Mouse (Mus musculus) adrenal gland, adult 18-20 months (tissue): ENCODE results near the gene Plg. TPM values are rescaled to one million over a fixed set of nuclear protein-coding genes. Genes with fewer than 3 reads are reported as not detected.

ENCODE experiments used
- DNase-seq, 2 experiments: peaks; one replicate each; pipeline ENCODE4 v3.0.0; 2021 to 2022; ENCODE audit warnings: low spot score in 2 of 2
- total RNA-seq, 2 experiments: library from RNA; stranded (reverse); gene quantifications; 1 replicate in 1 of 2; 2 replicates in 1 of 2; pipeline ENCODE4 v1.2.3; 2021

Plg gene
- total RNA-seq, 2 experiments from 2014 or later = 0.36 TPM; not detected in 1

DNA sequence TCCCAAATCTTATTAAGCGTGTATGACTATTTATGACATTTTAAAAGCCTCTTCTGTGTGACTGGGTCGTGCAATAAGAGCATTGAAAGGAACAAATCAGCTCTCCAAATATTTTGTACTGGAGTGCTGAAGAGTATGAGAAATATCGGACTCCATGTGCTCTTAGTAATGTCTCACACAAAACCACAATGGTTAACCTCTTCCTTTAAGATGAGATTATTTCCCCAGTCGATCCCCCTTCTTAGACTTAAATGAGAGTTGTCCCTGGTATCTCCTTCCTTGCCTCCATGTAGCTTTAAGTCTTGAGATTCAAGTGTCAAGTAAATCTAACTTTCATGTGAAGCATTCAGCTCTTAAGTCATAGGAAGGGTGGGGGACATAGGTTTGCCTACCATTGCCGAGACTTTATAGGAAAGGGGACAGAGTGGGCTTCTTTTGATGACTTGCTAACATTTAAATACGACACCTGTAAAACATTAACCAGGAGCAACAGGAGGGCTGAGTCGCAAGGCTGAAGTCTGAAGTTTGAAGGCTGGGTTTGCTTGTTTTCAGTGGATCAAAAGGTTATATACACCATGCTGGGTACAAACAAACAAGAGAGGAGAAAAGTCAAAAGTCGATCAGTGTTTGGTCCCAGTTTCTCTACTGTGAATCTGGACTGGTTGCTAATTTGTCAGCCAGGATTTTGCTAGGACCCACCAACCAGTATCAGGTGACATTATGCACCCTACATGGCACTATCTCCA, 6.8 kb downstream of the Plg start:
- DNase-seq = no peak

DNA sequence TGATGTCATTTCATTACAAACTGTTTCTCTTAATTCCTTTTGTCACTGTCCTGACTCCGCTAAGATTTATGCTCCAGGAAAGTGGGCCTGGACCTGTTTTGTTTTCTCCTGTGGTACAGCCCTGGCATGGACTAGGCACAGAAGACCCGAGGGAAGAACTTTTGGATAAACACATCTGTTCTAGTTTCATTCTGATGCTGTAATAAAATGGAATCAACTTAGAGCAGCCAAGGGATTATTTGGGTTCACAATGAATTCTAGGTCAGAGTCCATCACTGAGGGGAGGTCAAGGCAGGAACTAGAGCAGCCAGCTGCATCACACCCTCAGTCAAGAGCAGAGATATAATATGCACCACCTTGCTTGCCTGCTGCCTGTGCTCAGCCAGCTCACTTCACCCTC, 9.4 kb downstream of the Plg start:
- DNase-seq = no peak

DNA sequence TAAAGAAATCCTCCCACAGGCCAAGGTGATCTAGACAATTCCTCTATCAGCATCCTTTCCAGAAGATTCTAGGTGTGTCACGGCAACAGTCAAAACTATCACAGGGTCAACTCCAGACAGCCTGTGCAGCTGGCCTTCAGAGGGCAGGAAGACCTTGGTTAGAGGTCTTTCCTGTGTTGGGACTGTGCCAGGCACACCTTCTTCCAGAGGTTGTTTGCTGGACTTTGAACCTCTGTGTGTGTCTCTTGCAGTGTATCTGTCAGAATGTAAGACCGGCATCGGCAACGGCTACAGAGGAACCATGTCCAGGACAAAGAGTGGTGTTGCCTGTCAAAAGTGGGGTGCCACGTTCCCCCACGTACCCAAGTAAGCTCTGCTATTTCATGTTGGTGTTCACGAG, 9.8 kb downstream of the Plg start:
- no peak for DNase-seq

DNA sequence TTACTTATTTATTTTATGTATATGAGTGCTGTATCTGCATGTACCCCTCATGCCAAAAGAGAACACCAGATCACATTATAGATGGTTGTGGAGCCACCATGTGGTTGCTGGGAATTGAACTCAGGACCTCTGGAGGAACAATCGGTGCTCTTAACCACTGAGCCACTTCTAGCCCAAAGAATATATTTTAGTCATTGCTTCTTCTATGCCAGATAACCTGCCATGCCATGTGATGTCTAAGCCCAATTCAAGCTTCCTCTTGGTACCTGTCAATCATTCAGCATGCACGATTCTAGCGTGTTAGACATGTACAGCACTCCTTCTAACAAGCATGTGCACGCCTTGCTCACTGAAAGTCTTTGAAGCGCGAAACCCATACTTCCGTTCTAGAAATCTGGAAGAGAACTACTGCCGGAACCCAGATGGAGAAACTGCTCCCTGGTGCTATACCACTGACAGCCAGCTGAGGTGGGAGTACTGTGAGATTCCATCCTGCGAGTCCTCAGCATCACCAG, 17.8 kb downstream of the Plg start:
- DNase-seq = no peak

DNA sequence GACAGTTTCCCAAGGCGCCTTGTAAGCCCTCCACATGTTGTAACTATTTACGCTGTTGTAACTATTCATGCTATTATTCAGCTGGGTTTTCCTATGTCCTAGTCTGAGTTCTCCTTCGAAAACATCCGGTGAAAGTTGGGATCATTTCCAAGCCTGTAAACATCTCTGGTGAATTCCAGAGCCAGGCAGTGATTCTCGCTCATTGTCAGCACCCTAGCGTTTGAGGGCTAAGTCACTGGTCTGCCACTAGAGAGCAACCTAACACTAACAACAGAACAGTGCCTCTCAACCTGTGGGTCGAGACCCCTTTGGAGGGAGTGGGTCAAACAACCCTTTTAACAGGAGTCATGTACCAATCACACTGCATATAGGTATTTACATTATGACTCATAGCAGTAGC, 25.0 kb downstream of the Plg start:
- DNase-seq = no peak

DNA sequence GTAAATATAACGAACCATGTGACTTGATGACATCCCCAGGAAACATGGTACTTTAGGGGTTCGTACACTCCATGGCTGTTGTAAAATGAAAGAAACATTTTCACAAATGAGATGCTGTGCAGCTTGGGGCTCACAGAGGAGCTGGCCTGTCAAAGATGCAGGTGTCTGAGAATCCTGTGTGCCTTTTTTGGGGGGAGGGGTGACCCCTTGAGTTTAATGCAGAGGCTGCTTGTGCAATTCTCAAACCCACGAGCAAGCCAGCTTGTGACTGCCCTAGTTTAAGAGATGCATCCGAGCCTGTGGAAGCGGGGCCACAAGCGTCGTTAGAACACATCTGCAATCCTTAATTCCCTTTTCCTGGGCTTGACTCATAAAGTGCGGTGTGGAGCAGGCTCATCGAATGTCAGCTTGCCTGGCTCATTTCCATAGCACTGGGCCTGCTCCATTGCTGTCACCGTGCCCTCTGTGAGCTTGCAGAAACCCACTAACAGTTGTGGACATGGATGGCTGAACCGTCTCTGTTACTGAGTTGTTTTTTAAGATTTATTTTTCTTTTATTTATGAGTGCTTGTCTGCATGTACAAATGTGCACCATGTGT, 31.0 kb downstream of the Plg start:
- DNase-seq = no peak

DNA sequence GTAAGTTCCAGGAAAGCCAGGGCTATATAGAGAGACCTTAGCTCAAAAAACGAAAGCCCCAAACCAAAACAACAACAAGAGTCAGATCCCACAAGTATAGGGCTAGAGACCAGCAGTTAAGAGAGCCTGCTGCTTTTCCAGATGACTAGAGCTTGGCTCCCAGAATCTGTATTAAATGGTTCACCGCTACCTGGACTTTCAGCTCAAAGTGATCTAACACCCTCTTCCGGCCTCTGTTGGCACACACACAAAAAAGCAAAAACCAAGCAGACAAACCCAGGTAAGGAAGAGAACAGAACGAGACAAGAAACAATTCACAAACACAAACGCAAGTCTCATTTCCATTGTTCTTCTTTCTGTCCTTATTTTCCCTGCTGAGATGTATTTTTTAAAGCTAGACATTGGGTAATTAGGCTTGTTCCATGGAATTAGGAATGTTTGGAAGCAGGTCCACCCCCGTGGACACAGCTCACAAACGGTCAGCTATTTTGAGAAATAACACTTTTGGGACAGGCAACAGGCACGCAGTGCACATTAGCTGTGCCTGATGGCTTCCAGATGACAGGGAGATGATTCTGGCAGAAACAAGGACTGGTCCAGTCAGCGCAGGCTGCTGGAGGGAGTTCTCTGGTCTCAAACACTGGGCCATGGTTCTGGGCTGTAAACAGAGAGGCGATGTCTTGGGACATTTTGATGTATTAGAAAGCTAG, 33.9 kb downstream of the Plg start:
- DNase-seq = no peak

DNA sequence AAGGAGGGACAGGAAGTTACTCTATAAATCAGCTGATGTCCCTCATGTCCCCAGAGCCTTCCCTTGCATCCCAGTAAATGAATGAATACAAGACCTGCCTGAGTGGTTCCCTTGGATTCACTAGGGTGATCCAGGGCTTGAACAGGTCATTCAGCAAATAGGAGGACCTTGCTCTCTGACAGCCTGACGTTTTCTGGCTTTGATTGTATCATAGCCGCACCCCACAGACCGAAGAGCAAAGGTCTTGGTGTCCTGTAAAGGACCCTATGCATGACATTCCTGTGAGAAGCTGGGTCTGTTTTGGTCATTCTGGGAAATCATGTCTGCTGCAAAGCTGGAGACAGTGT, 34.5 kb downstream of the Plg start:
- DNase-seq = no peak

DNA sequence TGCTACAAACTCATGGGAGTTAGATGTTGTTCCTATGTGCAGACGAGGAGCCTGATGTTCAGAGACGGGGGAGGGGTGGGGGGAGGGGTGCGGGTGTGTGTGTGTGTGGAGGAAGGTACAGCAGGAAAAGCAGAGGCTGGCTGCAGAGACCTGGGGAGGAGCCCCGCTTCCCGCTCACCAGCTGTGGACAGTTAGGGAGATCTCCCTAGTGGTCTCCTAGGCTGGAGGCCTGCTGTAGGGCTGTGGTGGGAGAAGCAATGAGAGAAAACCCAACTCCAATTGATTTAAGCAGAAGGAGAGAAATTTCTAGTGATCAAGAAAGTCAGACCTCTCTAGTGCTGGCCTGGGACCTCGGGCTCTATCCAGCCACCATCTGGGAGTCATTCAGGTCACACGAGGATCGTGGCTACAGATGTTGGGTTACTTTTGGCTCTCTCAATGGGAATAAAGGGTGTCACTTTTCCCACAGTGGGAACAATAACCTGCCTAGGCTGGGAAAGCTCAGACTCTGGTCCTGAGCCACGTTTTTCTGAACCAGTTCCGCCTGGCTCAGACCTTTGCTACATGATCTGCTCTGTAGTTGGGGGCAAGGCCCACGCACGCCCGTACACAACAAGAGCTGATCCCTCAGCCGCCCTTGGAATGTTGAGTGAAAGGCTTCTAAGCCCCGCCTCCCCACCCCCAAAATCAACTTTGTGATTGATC, 36.8 kb downstream of the Plg start:
- no peak for DNase-seq

DNA sequence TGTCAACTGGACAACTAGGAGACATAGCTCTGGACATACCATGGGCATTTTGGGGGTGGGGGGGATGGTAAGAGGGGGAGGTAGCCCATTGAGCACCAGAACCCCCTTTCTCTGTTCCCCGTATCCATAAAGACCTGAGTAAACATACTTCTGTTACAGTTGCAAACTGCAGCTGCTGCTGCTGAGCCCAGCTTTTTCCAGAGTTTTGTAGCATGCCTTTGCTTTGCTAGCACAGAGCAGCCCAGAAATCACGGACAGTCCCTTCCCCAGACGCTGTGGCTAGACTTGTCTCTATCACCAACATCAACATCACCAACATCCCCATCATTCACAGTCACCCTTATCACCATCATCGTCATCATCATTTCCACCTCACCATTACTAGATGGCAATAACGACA, 37.3 kb downstream of the Plg start:
- DNase-seq = no peak

DNA sequence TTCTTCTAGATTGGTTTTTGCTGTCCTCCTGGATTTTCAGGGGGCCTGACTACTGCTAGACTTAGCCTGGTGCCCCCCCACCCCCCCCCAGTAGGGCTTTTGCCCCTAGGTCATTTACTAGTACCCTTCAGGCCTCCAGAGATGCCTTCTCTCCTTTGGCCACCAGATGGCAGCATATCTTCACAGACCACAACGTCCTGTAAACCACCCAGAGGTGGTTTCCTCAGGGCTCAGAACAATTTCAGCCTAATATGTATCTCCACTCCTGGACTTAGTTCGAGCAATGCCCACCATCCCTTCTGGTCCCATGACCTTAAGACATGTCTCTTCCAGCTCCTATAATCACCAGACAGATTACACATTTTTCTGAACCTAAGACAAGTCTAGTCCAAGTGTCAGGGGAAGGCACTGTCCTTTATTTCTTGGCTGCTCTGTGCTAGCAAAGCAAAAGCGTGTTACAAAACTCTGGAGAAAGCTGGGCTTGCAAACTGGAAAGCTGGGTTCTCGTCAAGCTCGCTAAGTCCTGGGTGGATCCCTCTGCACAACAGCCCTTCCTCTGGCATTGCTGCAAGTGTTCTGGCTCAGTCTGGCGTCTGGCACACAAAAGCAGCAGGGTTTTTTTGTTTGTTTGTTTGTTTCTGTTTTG, 38.0 kb downstream of the Plg start:
- DNase-seq = peak; percentile 75 to 83

DNA sequence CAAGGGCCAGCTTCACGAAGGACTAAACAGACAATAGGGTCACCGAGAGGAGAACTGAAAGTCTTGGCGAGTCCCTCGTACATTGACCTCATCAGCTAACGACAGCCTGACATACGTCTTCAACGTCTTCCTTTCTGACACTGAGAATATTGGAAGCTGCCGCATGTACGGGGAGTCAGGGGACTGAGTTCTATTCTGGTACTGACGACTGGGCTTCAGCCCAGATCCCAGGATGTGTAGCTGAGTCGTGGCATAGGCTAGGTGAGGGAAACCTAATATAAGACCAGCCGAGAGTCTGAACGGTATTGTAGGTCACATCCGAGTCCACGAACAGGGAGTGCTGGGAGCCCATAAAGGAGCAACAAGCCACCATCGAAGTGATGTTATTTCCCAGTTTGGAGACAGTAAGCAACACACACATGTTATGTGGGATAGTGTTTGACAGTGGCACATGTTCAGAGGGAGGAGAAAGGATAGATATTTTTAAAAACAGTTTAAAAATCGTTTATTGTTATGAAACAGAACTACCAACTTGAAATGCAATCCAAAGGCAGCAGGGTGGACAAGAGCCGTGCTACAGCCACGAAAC, 41.2 kb downstream of the Plg start:
- no peak for DNase-seq

DNA sequence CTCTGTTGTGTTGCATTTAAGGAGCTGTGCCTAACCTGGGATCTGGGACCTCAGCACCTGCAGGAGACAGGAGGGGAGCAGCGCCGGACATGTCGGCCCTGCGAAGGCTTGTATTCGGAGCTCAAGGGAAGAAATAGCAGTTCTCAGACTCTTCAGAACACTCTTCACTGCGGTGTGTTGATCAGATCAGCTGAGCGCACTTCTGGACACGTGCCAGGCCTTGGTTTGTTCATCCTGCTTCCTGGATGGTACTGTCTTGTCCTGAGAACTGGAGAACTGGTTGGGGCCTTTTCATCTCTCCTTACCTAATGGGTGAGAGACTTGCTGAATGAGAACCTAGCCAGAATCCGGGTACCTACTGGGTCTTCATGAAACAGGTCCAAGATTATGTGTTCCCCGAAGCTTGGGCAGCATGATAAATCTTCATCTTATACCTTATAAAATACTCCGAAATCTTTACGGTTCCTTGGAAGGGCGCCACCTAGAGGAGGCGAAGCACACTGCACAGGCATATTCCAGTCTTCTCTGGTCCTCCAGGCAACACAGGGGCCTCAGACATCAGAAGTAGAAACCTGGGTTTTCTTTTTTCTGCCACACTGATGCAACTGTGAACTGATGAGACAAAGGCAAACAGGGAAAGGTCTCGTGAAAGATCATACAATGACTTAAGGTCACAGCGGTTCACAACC, 42.6 kb downstream of the Plg start:
- peak in 1 of 2 experiments; percentile 29 for DNase-seq

DNA sequence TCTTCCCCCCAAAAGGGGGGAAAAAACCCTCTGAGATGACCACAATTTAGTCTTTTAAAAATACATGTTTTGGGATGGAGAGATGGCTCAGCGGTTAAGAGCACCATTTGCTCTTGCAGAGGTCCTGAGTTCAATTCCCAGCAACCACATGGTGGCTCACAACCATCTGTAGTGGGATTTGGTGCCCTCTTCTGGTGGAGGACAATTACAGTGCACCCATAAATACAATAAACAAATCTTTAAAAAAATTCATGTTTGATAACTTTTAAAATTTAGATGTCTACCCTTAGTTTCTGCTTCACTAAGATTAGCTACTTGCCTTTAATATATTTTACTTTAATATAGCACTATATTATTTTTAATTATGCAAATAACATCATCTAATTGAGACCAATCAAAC, 43.7 kb downstream of the Plg start:
- no peak for DNase-seq

DNA sequence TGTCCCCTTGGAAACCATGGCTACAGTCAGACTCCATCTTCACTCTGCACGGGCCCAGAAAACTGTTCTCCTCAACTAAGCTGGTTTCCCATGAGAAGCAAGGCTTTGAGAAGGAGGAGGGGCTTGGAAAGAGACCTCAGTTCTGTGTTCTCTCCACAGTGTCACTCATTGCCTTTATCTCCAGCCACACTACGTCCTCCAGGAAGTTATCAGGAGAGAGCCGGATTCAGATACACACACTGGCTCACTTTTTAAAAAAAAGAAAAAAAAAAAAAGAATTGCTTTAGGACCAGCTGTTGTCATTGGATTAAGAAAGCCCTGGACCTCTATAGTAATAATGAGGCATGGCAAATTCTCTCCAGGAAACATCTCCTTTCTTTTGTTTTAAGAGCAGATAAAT, 48.7 kb downstream of the Plg start:
- no peak for DNase-seq

DNA sequence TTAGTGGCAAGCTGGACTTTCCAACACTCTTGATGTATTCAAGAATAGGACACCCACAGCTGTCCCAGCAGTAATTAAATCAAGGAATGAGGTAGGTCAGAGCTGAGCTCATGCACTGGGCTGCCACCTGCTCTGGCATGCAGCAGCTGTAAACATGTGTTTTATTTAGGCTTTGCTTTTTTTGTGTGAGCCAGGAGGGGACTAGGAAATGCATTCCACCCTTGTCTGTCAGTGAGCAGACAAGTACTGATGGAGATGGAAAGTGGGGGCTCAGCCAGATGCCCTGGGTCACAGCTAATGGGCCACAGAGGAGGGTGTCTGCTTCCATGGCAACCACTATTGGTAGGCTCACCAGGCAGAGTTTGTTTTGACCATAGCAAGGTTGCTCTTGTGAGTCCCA, 50.0 kb downstream of the Plg start:
- DNase-seq = no peak

DNA sequence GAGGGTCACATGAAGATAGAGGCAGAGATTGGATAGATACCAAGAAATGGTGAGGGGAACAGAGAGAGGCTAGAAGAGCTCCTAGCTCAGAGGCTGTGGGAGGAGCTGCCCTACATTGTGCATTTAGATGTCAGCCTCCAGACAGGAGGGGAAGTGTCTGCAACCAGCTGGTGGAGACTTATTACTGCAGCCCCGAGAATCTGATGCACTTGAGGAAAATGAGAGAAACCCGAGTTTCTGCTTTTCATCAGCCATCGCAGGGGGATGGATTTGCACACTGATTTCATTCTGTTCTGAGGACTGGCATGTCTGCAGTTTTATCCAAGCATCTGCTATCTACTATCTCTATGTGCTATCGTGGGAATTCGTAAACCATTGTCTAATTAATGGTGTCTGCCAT, 53.3 kb downstream of the Plg start:
- no peak for DNase-seq

DNA sequence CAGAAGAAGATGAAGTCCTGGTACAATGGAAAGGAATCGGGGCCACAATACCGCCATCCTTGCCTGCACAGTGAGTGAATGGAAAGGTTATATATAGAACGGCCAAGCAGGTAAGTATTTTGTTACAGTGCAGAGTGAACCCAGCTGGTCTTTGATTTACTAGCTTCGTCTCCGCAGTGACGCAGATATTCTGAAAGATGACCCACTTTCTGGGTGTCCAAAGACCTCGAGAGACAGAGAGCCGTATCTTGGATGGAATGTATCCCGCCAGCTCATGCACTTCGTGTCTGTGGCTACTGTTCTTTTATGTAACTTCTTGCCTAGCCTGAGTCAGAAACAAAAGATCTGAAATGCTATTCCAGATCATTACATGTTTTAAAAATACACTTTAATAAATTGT, 59.4 kb downstream of the Plg start:
- no peak for DNase-seq

DNA sequence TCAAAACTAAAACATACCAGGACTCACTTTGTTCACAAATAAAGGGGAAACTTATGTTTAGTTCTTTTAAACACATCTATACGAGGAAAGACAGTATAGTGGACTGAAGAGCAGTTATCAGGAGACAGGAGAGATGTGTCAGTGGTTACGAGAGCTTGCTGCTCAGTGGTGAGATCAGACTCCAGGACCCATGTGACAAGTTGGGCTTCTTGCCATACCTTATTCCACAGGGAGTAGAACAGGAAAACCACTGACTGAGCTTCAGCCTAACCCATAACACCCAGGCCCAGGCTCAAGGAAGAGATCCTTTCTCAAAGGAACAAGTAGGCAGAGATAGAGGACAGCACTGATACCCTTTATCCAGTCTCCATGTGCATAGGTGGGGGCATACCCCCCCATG, 66.2 kb downstream of the Plg start:
- no peak for DNase-seq

DNA sequence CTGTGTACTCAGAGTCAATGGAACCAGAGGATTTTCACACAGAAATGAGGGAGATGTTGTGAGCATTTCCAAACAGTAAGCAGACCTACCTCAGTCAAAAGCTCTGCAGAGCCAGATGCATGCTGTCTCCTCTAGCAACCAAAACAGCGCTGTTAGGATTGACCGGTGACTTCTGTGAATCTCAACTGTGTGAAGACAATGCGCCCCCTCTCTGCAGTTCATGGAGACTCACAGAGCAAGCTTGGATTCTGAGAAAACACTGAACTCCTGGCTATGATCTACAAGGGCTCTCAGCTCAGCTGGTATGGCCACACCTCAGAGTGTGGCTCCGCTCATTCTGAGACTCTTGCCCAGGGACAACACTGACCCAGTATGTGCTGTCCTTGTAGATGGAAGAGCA, 72.8 kb downstream of the Plg start:
- no peak for DNase-seq
